Mouse (Mus musculus) hematopoietic multipotent progenitor cell, adult 10-12 weeks (in vitro differentiated cells): ENCODE data around the gene Adpgk. TPM values are rescaled to one million over a fixed set of nuclear protein-coding genes. Genes with fewer than 3 reads are reported as not detected.

ENCODE experiments used
- polyA plus RNA-seq: library from polyadenylated mRNA; stranded (reverse); fragments of >175 nt; gene quantifications from 2 replicates; pipeline ENCODE4 v1.2.3, GENCODE M21; 2012; ENCODE audit warnings: low replicate concordance

Gene Adpgk
- 8.0 and 12.6 TPM in 2 replicates for polyA plus RNA-seq

DNA sequence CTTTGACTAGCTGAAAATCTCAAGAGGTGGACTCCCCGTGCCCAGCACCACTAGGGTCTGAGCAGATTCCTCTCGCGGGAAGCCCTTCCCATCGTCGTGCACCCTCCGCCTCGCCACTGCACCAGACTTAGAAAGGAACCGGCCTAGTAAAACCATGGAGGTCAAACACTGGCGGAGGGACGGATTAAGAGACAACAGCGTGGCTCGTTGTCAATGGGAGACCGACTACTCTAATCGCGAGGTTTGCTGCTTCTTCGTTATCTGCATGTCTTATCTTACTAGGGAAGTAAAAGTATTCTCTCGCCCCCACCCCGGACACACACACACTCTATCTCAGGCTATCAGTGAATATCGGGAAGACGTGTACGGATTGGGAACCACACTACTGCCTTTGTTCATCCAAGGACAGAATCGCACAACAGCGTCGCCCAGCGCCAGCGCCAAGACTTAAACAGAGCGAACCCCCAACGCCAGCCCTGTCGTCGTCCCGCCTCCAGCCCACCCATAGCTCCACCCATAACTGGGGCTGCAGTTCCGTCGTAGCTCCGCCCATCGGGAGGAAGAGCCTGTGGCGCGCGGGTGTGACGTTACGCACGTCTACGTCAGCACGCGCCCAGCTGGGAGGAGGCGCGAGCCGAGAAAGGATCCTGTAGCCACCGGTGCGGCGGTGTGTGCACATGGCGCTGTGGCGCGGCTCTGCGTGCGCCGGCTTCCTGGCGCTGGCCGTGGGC is at the start of gene Adpgk:
Gene Adpgk, plus strand, starts transcription at position 602 of the 731 bp plus-strand sequence.

DNA sequence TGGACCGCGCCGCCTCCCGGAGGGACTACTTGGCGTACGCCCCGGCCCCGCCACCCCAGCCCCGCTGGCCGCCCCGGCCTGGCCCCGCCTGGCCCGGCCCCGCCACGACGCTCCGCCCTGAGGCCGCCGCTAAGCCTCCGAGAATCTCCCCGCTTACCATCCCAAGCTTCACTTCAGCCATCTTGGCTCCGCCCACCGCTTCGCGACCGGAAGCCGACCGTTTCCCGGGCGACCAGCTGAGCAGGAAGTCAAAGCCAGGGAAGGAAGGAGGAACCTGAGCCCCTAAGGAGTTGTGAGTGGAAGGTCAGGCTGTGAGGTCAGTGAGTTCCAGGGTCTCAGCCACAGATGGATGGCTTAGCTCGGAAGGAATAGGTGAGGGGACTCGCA is 61.9 kb downstream of the Adpgk start, which contains the start of gene Bbs4:
Gene Bbs4, minus strand, starts transcription at position 256 of the 387 bp plus-strand sequence.

Other genes with a start within 250 kb of the Adpgk start
- gene Bbs4, start 62.0 kb downstream of the Adpgk start, polyA plus RNA-seq = 0.55 and 0.68 TPM in 2 replicates
- 28.2 and 73.3 TPM in 2 replicates for gene Arih1, start 195.1 kb downstream of the Adpgk start, polyA plus RNA-seq
- gene Hexa, start 248.0 kb downstream of the Adpgk start, polyA plus RNA-seq = 69.6 and 74.6 TPM in 2 replicates
- 0.42 and 0.77 TPM in 2 replicates for gene Tmem202, start 248.3 kb downstream of the Adpgk start, polyA plus RNA-seq